Mouse (Mus musculus): ENCODE results near the gene Gramd1b.

Gene Gramd1b

GRCm38 (mm10) chr9:40456191-40456590 lies 75.0 kb downstream of the Gramd1b start:
- DNase-seq, result peak; percentile 43 to 69

DNA sequence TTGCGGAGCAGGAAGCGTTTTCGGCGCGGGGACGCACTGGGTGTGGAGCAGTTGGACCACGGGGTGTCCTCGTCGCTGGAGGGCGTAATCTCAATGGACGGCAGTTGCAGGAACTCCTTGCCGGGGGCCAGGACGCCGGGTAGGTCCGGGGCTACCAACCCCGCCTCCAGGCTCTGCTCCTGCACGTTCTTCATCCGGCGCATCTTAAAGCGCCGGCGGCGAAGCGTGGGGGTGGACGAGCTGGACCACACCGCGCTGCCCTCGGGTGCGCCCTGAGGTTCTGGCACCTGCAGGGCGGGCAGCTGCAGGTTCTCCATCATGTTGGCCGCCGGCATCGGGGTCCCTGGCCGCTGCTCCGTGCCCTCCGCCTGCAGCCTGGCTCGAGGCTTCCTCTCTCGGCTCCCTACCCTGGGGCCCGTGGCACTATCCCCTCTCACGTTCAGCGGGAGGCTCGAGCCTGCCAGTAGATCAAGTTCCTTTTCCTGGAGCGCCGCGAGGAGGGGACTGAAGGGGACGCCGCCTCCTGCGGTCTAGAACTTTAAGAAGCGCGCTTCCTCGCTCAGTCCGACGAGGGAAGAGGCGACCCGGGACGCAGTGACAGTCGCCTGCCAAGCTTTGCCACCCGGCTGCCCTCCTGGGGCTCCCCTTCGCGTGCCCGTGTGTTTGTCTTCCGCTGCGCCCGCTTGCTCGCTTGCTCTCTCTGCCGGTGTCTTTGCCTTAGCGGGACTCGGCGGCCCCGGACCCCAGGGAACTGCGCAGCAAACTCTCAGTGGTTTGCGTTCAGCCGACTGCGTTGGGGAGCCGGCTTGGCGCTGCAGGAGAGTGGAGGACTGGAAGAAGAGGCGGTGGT lies 75.6 kb downstream of the Gramd1b start:
- peak; percentile 76 to 81 for DNase-seq

DNA sequence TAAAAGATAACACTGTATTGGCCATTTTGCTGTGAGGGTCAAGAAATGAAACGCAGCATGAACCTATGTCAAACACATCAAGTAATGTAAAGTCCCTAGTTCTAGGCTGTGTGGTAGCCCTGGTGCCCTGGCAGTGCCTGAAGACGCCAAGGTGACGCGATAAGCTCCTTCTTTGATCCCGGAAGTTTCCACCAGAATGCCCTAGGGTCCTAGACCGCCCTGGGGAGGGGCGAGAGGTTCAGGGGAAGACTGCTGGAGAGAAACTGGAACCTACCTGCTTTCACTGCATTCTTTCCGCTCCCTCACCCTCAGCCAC lies 76.2 kb downstream of the Gramd1b start:
- no peak for DNase-seq

DNA sequence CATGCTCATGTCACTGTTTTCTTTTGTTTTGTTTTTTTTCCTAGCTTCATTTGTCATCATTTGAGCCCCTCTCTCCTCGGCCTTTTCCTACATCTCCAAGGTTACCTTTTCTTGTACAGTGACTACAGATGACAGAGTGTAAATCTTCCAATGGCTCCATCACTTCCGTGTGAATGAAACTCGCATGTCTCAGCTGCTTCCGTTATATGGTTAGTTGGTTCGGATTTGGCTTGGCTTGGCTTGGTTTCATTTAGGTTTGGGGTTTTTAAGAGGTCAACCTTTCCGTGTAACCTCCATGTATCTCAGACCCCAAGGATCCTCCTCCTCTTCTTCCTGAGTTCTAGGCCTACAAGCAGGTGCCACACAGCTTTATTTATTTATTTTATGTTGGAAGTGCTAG lies 77.3 kb downstream of the Gramd1b start:
- no peak for DNase-seq

- DNase-seq, result no peak
Measured at GRCm38 (mm10) chr9:40452208-40452607, 79.0 kb downstream of the Gramd1b start.

DNA sequence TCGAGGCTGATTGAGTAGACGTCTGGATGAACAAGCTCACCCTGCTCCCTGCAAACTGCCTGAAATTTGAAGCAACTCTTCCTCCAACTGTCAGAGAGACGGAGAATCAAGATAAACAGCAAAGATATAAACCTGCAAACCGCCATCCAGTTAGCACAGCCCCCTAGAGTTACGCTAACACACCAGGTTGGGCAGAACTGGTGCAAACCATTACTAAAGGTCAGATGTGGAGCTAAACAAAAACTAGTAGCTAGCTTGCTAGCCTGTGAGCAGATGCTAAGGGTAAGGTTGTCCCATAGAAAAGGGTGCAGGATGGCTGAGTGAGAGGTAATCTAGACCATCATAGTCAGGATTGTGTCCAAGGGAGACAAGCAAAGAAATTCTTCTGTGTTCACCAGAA lies 80.4 kb downstream of the Gramd1b start:
- DNase-seq, result no peak

DNA sequence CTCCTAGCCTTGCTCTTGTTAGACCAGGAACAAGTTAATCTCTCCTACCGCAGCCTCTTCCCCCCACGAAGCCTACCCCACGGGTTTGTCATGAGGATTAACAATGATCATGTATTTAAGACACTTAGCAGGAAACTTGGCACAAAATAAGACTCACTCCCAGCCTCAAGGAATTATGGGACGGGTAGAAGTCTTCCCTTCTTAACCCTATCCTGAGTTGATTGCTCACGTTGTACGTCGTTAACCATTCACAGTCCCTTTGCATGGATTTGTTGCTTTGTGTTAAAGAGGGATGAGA lies 80.8 kb downstream of the Gramd1b start:
- DNase-seq, result no peak

DNA sequence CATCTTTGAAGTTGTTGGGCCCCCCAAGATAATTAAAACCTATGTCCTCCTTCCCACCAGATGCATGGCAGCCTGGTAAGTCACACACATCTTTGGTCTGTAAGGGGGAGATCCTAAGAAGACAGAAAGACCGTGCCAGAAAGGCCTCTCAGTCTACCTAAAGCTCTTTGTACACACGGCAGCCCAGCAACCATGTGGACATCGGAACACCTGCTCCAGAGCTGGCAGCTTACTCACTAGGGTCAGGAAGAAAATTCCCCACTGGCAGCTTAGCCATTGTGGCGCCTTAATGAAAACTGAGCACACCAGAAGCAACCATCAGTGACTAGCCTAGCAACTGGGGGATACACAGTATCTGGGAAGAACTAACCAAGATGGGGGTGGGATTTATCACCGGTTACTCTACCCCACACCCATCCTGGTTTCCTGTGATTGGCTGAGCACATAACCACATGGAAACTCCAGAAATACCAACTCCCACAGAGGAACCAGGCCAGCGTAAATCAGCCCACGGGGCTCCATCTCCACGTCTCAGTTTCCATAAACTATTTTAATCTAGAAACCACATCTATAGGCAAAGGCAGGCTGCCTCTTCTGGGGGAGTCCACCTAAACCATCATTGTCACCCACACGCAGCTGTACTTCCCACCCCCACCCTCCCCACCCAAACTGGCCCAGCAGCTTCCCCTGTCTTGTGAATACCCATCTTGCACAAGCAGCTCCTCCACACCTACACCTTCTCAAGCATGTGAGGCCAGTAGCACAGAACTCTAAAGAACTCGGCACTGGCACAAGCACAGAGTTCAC lies 81.4 kb downstream of the Gramd1b start:
- DNase-seq, result peak in 1 of 2 experiments; percentile 34

- no peak for DNase-seq
Measured at GRCm38 (mm10) chr9:40448646-40449243, 82.4 kb downstream of the Gramd1b start.

DNA sequence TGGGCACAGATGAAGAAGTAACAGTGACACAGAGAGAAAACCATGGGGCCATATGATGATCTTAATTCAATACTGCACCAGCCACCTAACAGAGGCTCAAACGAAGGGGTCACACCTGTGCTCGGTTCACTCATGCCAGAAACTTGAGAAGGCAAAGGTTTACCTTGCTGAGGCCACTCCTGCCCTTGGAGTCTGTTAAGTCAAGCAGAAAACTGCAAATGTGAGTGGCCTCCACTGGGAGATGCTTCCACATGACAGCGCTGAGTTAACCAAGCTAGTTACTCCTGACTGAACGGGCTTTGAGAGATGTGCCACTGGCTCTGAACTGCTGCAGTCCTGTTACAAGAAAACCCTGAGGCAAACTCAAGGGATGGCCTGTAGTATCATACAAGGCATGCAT lies 83.9 kb downstream of the Gramd1b start:
- DNase-seq, result no peak

- no peak for DNase-seq
Measured at GRCm38 (mm10) chr9:40444961-40445360, 86.2 kb downstream of the Gramd1b start.

DNA sequence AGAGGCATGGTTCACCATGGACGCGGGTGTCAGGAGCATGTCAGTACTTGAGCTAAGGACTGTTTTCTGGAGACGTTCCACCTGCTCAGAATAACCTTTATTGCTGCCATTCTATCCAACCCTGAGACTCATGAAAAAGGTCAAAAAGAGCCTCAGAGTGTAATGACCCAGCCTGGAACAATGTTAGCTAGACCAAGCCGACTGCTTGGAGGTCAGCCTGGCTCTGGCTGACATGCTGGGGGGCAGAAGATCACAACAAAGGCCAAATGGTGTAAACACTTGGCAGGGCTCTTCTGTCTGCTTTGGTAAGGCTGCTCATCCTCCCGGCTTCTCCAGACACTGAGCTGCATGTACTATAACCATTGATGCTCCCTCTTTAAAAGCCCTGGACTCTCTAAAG lies 88.4 kb downstream of the Gramd1b start:
- DNase-seq, result no peak

GRCm38 (mm10) chr9:40439973-40440687 lies 91.1 kb downstream of the Gramd1b start:
- no peak for DNase-seq

- DNase-seq, result no peak
Measured at GRCm38 (mm10) chr9:40438731-40439526, 92.3 kb downstream of the Gramd1b start.

- no peak for DNase-seq
Measured at GRCm38 (mm10) chr9:40437891-40438290, 93.3 kb downstream of the Gramd1b start.

DNA sequence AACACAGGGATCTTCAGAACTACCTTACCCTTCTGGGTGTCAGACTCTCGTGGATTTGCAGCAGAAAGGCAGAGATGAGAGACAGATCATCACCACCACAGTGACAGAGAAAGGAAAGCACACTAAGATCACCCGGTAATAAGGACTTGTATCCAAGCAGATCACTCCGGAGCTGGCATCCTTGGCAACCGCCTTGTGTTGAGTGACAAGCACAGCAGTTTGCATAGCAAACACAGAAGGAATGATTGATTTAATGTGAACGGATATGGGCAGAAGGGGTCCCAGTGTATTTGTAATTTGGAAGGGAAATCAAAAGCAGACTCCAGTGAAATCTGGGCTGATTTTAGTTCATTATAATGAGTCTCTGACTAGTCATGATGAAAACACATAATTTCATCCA lies 97.9 kb downstream of the Gramd1b start:
- no peak for DNase-seq

DNA sequence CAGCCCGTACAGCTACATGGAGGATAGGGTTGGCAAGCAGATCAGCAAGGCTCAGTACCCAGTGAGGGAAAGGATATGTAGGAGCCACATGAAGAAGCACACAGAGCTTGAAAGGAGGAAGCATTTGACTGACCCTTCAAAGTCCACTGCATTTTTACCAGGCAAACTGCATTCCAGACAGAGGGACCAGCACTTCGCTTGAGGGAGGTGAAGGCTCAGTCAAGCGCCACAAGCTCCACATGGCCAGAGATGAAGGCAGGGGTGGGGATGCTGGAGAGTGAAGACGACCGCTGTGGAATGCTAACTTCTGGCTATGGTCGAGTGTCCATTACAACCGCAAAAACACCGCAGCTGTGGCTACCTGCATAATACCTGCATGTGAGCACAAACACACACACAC lies 100.2 kb downstream of the Gramd1b start:
- no peak for DNase-seq

DNA sequence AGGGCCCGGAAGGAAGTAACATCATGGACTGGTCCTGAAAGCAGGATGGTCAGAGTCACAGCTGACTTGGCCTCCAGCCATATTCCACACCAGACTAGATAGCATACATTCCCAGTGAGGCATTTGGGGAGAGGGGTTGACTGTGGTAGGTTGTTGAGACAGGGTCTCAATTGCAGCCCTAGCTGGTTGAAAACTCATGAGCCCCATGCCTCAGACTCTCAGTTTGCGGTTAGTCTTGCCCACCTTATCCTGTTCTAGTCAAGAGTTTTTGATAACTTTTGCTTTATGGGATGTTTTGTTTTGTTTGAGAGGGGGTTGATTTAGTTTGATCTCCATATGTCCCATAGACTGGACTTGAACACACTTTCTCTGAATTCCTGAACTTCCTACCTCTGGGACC lies 103.5 kb downstream of the Gramd1b start:
- DNase-seq, result no peak

- no peak for DNase-seq
Measured at GRCm38 (mm10) chr9:40426282-40426964, 104.8 kb downstream of the Gramd1b start.

GRCm38 (mm10) chr9:40424874-40425273 lies 106.3 kb downstream of the Gramd1b start:
- DNase-seq, result no peak

DNA sequence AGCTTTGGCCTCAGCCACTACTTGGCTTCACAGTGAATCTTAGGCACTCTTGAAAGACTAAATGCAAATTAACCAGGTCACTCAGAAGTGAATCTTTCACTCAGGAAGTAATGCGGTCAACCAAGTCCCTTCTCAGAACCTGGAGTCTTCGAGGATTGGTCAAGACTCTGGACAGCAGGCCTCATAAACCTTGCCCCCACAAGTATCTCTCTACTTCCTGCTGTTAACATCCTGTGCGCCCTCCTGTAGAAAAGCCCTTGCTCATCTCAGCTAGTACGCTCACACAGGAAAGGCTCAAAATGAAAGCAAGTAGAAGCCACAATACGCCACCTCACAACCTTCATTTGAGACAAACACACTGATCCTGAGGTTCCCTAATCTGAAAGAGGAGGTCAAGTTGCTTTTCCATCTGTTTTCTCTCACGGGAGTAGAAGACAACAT lies 107.7 kb downstream of the Gramd1b start:
- no peak for DNase-seq

Data from lung, adult 18-20 months (tissue).